8 mouse cellular contexts compared by ENCODE assay signal in genomic region chr4:134450392-134451195, GRCm38 (mm10). TPM values are rescaled to one million over a fixed set of nuclear protein-coding genes. Genes with fewer than 3 reads are reported as not detected.
DNase-seq lines count a peak whose midpoint lies in the region; ATAC-seq lines count a peak whose summit lies in the region.

No protein-coding gene starts in this region.

- H3K9me3 ChIP-seq in heart, embryonic 15.5 days (replicated peaks): no peaks in the 10 kb centered on the region

- H3K4me3 ChIP-seq in heart, embryonic 15.5 days: no peak overlapping the region

- peak; percentile 25 to 34 for DNase-seq in heart, adult 18-20 months
- DNase-seq in heart, adult 8-10 months (ENCODE audit: low spot score): no peak
- DNase-seq in cerebellum, postnatal 14 days: peak; percentile 69 to 72
- DNase-seq in kidney, postnatal 10 days: peak; percentile 53
- DNase-seq in lung, postnatal 25 days (ENCODE audit: low spot score): peak; percentile 56
- DNase-seq in natural killer cell, adult 2 months (ENCODE audit: low spot score in 2 of 2): no peak

- 32% methylated on average over 20 of the region's 20 CpGs for WGBS in heart, embryonic 15.5 days

- 0 out of 2 replicates have a peak overlapping the region, but pooled peaks have one; percentile 23 for H3K4me2 ChIP-seq in heart, embryonic 15.5 days

- no peak overlapping the region for H3K27ac ChIP-seq in heart, embryonic 15.5 days

- H3K27me3 ChIP-seq in heart, embryonic 15.5 days: peaks cover 26% of the 10 kb centered on the region; the same call in 1 of the 2 replicates

- H3K9ac ChIP-seq in heart, embryonic 15.5 days: no peak overlapping the region

- no peak for ATAC-seq in heart, embryonic 15.5 days (replicated peaks; ENCODE audit: insufficient number of reproducible peaks, insufficient read depth, low FRiP score, low read depth)
- no peak for ATAC-seq in monocyte, adult 5-6 weeks (replicated peaks; ENCODE audit: insufficient number of reproducible peaks, low FRiP score, low TSS enrichment, poor library complexity, severe bottlenecking)

- no peaks in the 10 kb centered on the region for H3K36me3 ChIP-seq in heart, embryonic 15.5 days

- peaks cover 26% of the 10 kb centered on the region for H3K4me1 ChIP-seq in heart, embryonic 15.5 days (replicated peaks)

RNA-seq across cellular contexts. Expression of gene Stmn1, which starts 17.5 kb away (rescaled TPM):
- total RNA-seq in heart, adult 18-20 months (2021): 10 to 100 TPM; 21.3 to 24.5 TPM
- total RNA-seq in heart, adult 8-10 months (2022): 10 to 100 TPM; 20.8 to 26.2 (median 22.0) TPM
- 947 and 956 TPM in 2 replicates for polyA plus RNA-seq in heart, embryonic 15.5 days (2015; fragmentation: Nextera tagmentation; extraction: Ambion mirVana)
- total RNA-seq in monocyte, adult 5-6 weeks (2017): 17.1 to 48.5 TPM (median 25.0 TPM) in 3 replicates

RNA-seq across cellular contexts. Expression of gene Paqr7, which starts 45.9 kb away (rescaled TPM):
- 10 to 100 TPM; 15.5 to 15.7 TPM for total RNA-seq in heart, adult 18-20 months (2021)
- 10 to 100 TPM; 15.8 to 28.8 (median 20.2) TPM for total RNA-seq in heart, adult 8-10 months (2022)
- polyA plus RNA-seq in heart, embryonic 15.5 days (2015; fragmentation: Nextera tagmentation; extraction: Ambion mirVana): 11.7 and 11.9 TPM in 2 replicates
- 2.3 to 9.8 TPM (median 5.0 TPM) in 3 replicates for total RNA-seq in monocyte, adult 5-6 weeks (2017)

RNA-seq across cellular contexts. Expression of gene Pafah2, which starts 54.5 kb away (rescaled TPM):
- total RNA-seq in heart, adult 18-20 months (2021): 1 to 10 TPM; 6.1 to 7.9 TPM
- 10 to 100 TPM in 1 of 4 experiments, 1 to 10 TPM in 3; 6.8 to 10.7 (median 9.1) TPM for total RNA-seq in heart, adult 8-10 months (2022)
- 10.3 and 10.6 TPM in 2 replicates for polyA plus RNA-seq in heart, embryonic 15.5 days (2015; fragmentation: Nextera tagmentation; extraction: Ambion mirVana)
- 0.64 to 3.8 TPM (median 1.5 TPM) in 3 replicates for total RNA-seq in monocyte, adult 5-6 weeks (2017)

Comparison
In these comparisons a context has a peak if more than half of its experiments do, and no peak if none do; other contexts are left out.
1. DNase-seq: peak in heart, adult 18-20 months (2 of 2), cerebellum, postnatal 14 days (2 of 2), kidney, postnatal 10 days (single experiment) and lung, postnatal 25 days (single experiment); none in heart, adult 8-10 months (single experiment) and natural killer cell, adult 2 months (0 of 2).